Mouse (Mus musculus): ENCODE results near the gene Krt33b.

Krt33b gene

DNA sequence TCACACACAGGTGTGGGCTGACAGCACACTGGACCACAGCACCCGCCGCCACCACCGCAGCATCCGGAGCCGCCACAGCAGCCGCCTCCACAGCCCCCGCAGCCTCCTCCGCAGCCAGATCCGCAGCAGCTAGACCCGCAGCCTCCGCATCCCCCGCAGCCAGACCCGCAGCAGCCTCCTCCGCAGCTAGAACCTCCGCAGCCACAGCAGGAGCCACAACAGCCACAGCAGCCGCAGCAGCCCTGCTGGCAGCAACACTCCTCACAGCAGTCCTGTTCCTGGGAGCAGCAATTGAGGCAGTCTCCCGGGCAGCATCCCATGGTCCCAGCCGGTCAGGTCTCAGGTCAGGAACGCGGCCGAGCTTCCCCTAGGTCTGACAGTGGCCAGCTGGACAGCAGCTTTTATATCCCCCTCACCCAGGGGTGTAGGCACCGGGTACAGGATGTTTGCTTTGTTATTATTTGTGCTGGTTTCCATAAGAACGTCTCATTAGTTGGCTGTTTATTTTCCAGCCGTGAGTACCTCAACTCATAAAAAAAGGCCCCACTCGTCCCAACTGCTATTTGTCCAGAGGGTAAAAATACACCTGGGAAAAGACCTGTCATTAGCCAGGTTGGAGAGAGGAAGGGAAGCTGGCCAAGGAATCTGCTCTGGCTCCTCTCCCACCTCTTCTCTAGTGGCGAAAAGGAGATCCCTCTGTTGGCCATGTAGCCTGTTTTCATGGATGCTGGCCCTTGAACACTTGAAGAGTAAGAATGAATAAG lies 35.9 kb downstream of the Krt33b start, which contains the start of gene Krtap17-1:
Gene Krtap17-1 (minus strand): TSS at position 375 of the 764 bp plus-strand sequence.
- no peak for DNase-seq (ENCODE audit: low spot score)

DNA sequence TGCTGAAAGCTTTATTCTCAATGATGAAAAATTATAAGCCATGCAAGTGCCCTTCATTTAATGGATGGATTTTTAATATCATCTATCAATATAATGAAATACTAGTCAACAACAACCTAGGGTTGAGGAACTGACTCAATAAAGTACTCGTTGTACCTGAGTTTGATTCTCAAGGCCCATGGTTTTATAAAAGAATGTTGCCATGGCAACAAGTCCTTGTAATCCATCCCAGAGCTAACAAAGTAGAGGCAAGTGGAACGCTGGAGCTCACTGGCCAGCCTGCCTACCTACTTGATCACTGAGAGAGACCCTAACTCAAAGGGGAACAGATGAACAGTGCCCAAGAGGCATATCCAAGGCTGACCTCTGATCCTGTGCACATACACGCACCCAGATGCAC lies 39.1 kb downstream of the Krt33b start:
- DNase-seq (ENCODE audit: low spot score), result no peak

DNA sequence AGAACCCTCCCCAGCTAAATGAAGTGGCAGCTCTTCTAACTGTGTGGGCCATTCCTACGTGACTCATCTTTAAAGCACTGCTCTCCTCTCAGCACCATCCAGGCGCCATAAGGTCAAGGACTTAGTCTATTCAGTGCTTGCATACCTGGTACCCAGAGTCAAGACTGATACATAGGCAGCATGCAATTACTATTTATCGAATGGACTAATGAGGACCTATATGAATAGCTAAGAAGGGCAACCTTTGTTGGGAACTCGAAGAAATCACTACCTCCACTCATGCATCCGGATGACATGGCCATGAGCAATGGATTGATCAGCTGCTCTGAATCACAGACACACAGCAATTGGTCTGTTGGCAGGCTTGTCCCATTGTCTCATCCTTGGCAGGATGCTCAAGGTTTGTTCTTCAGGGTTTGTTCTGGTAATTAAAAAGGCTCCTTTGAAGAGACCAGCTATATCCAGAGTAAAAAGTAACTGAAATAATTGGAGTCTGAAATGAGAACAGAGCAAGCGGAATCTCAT lies 39.7 kb downstream of the Krt33b start:
- DNase-seq (ENCODE audit: low spot score), result no peak

DNA sequence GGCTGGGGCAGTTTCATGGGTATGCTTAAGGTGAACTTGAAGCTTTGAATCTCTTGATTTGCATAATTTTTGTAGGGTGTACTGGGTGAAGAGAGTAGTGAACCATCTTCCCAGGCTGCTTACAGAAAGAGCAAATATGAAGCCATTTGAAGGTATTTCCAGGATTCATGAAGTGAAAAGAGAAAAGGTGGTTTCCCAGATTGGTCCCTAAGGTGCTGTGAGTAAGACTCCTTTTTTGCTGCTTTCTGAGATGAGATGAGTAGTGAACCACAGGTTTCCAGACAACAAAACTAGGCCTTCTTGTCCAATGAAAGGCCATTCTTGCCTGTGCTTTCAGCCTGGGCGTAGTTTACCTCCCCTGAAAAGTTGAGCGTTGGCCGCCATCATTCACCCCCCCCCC lies 41.1 kb downstream of the Krt33b start:
- no peak for DNase-seq (ENCODE audit: low spot score)

DNA sequence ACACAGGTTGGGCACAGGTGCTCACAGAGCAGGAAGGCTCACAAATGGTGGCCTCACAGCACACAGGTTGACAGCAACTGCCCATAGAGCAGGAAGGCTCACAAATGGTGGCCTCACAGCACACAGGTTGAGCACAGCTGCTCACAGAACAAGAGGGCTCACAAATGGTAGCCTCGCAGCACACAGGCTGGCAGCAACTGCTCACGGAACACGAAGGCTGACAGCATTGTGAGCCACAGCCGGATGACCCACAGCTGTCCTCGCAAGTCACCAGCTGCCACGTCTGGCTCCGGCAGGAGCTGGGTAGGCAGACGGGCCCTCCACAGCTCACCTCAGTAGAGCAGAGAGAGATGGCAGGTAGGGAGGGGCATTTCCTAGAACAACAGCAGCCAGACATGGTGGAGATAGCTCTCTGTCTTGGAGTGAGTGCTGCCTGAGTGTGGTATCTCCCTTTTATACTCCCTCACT lies 43.5 kb downstream of the Krt33b start, which contains the start of gene Krtap16-1:
Gene Krtap16-1 (minus strand): TSS at position 418 of the 468 bp plus-strand sequence.
- DNase-seq (ENCODE audit: low spot score), result no peak

DNA sequence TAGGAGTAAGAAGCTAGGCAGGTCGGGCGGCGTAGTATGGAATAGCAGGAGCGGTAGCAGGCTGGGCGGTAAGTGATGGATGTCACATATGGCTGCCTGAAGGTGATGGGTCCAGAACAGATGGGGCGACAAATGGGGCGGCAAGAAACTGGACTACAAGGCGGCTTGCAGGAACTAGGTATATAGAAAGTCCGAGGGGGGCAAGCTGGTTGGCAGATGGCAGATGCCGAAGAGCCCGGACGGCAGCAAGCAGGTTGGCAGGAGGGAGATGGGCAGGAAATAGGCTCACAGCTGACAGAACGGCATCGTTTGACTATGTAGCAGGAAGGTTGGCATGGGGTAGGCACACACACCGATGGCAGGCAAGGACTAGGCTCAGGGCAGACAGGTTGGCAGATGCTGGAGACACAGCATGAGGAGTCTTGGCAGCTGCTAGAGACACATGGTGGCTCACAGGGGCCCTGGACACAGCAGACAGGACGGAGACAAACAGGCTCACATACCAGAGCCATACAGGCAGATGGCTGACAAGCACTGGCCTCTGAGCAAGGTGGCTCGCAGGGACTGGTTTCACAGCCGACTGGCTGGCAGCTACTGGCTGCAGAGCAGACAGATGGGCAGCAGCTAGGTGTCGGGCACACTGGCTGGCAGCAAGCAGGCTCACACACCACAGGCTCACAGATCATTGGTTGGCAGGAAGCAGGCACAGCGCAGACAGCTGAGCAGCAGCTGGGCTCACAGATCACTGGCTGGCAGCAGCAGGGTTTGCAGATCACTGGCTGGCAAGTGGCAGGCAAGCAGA lies 44.2 kb downstream of the Krt33b start:
- no peak for DNase-seq (ENCODE audit: low spot score)

DNA sequence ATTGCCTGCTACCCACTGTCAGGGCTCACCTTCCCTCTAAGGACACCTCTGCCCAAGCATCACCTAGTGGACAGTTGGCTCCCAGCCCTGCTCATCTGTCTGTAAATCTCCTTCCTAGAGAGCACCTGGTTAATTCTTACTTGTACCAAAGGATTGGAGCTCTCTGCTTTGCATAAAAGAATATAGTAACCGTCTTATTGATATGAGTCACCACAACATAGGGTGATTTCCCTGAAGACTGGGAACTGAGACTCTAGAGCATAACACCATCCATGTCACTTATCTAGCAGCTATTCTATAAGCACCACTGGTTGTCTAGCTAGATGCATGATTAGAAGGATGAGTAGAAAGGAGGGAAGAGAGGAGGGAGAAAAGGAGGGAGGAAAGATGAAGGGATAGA lies 46.2 kb downstream of the Krt33b start:
- no peak for DNase-seq (ENCODE audit: low spot score)

DNA sequence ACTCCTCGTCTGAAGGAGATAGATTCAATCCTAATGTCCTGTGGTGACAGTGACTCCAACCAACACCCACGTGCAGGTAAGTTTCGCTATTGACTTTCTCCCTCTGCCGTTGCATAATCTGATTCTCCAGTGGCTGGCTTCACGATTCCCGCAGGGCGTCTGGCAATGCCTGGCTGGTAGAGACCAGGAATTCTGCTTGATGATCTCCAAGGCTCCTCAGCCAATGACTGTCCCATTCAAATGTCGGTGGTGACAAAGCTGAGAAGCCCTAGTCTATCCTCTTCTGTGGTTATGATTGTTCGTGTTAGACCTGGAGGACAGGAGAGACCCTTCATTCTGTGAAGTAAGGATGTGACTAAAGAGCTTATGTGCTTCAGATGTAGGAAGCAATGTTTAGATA lies 46.9 kb downstream of the Krt33b start:
- DNase-seq (ENCODE audit: low spot score), result no peak

DNA sequence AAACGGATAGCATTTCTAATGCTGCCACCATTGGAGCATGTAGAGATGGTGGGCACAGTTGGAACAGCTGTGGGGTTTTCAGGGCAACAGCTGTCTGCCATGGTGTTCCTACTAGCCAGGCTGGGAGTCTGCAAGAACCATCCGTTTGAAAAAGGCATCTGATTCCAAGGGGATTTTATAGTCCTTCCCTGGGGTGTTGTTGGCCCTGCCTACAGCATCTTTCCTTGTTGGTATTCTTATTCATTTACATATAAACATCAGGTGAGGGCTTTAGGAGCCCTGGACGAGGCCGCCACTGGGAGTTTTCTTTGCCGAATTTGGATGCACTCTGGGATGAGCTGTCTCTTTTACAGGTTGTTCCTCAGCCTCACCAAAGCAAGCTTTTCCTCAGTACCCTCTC lies 50.7 kb downstream of the Krt33b start, which contains the start of gene Krtap29-1:
Gene Krtap29-1 (minus strand): TSS at position 101 of the 400 bp plus-strand sequence.
- no peak for DNase-seq (ENCODE audit: low spot score)
